Mouse (Mus musculus) embryonic facial prominence, embryonic 10.5 days (tissue): ENCODE measurements around the gene Sim1. TPM values are rescaled to one million over a fixed set of nuclear protein-coding genes. Genes with fewer than 3 reads are reported as not detected.

Experiments
- DNase-seq: peaks from one replicate; pipeline ENCODE4 v3.0.0-alpha.2; 2017; ENCODE audit warnings: low spot score
- H3K27ac ChIP-seq: fragments of 300-500 bp; sonication (generic); replicated peaks from 2 replicates; pipeline ENCODE4 v1.5.1; 2016; ENCODE audit warnings: mild to moderate bottlenecking
- H3K27me3 ChIP-seq: fragments of 300-500 bp; sonication (generic); replicated peaks from 2 replicates; pipeline ENCODE4 v1.6.1; 2016; ENCODE audit warnings: low read depth, mild to moderate bottlenecking; ENCODE audit not compliant: poor library complexity, severe bottlenecking
- H3K36me3 ChIP-seq: fragments of 300-500 bp; sonication (generic); replicated peaks from 2 replicates; pipeline ENCODE4 v1.6.1; 2016; ENCODE audit warnings: mild to moderate bottlenecking, moderate library complexity
- H3K4me1 ChIP-seq: fragments of 300-500 bp; sonication (generic); 2 replicates; pipeline ENCODE4 v1.6.1; 2016
- H3K4me3 ChIP-seq: fragments of 300-500 bp; sonication (generic); 2 replicates; pipeline ENCODE4 v1.5.1; 2016; ENCODE audit warnings: mild to moderate bottlenecking, moderate library complexity
- H3K9me3 ChIP-seq: fragments of 300-500 bp; sonication (generic); 2 replicates; pipeline ENCODE4 v1.6.1; 2016; ENCODE audit warnings: mild to moderate bottlenecking
- WGBS: fragments of 180-500 bp; shearing (Covaris S2); methylation state at CpG from one replicate; pipeline ENCODE4 v1.1.7; 2016; 5-methylcytosine and 5-hydroxymethylcytosine counted together
- polyA plus RNA-seq: library from polyadenylated mRNA; unstranded; fragments of >200 nt; fragmentation: Nextera tagmentation; extraction: Ambion mirVana; gene quantifications from 2 replicates; pipeline ENCODE4 v1.2.1, GENCODE M21; 2016

Gene Sim1
- polyA plus RNA-seq, 1 experiment from 2014 or later = 0.81 TPM

DNA sequence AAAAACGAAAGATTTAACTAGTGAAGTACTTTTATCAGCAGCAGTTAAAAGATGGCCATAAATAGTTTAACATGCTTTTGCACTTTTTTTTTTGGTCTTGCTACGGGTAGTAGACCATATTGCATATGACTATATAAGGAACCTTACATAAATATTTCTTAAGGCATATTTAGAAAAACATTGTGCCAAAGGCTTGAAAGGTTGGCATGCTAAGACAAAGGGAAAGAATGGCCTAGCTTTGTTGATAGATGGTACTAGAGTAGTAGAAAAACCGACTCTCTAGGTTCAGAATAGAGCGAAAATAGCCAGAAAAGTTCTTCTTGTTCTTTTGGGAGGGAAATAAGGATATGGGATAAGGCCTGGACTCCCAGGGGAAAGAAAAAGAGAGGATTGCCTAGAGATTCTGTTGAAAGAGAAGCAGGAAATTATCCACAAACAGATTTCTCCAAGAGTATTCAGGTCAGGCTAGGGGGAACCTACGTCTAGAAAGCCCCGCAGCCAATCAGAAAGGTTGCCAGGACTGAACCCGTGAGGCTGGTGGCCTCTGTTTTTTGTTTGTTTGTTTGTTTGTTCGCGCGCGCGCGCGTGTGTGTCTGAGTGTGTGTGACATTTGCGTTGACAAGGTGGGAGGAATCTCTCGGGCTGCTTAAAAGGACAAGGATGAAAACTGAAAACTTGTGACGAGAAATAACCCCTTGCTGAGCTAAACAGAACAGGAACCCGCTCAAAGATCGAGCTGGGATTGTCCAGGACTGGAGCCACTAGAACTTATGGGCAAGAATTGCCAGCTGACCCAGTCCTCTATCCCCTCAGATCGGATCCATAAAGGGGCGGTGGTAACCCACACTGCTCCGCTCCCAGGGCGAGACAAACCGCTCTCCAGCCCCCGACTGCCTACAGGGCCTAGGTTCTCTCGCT is 9.6 kb downstream of the Sim1 start:
- peak; percentile 55 for DNase-seq
- Histone ChIP-seq H3K27me3 (peaks cover 100% of the 10 kb centered on the region), H3K4me3 (no peak overlapping the region), H3K36me3 (no peaks in the 10 kb centered on the region), H3K27ac (no peak overlapping the region), H3K9me3 (no peaks in the 10 kb centered on the region), H3K4me1 (peaks cover 19% of the 10 kb centered on the region; the same call in 1 of the 2 replicates)
- 3% methylated on average over 26 of the region's 26 CpGs for WGBS

DNA sequence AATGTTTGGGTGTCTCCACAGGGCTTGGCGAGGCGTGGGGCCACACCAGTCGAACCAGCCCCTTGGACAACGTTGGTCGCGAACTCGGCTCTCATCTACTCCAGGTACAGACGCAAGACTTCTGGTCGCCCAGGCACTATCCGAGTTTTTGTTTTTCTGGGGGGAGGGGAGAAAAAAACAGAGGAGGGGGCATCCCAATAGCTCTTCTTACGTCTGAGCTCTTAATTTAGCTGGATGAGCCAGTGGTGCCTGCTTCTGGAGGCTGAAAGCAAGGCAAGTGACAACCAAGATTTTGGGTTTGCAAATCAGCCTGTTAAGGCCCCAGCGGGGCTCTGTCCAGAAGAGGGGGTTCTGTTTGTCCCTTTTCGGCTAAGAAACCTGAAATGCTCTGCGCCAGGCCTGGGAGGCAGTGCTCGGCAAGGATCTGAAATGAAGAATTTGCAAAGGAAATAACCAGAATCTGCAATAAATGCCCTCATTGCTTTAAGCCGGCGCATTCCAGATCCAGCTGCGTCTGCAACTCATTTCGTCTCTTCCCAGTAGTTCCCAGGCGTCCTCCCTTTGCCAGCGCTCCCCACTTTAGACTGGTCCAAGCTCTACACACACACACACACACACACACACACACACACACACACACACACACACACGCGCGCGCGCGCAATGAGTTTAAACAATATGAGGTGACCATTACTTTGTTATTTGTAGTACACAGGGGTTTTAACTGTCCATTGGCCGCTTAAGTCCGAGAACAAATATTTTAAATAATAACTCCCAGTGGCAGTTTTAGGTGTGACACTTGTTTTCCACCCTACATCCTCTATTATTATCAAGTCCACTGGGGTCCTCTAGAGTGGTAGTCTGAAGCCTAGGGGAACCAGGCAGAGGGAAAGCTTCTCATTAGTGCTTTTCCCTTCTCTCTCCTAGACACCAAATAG is 10.5 kb downstream of the Sim1 start:
- Histone ChIP-seq H3K4me3 (no peak overlapping the region), H3K4me1 (peaks cover 19% of the 10 kb centered on the region; the same call in 1 of the 2 replicates)
- 2% methylated on average over 29 of the region's 29 CpGs for WGBS

DNA sequence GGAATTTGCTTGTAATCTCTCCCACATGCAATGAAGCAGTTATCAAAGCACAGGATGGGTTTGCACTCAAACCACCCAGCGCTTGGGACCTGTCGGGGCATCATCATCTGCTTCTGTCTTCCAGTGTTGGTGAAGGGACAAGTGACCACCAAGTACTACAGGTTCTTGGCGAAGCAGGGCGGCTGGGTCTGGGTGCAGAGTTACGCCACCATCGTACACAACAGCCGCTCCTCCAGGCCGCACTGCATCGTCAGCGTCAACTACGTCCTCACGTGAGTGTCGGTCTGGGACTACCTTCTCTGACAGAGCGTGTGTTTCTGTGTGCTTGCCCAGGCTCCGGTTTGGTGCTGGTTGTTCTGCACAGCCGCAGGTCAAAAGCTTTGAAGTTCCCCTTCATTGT is 15.8 kb downstream of the Sim1 start:
- peak overlapping the region; percentile 39 for H3K4me3 ChIP-seq
- peak; percentile 59 for DNase-seq
- H3K36me3 ChIP-seq = no peaks in the 10 kb centered on the region
- no peaks in the 10 kb centered on the region for H3K9me3 ChIP-seq
- peaks cover 8% of the 10 kb centered on the region for H3K4me1 ChIP-seq
- H3K27me3 ChIP-seq = peaks cover 86% of the 10 kb centered on the region
- H3K27ac ChIP-seq = no peak overlapping the region
- 2% methylated on average over 16 of the region's 16 CpGs for WGBS

More for the DNA sequence above, 10.5 kb downstream of the Sim1 start:
- peak; percentile 62 for DNase-seq
- H3K9me3 ChIP-seq = no peaks in the 10 kb centered on the region
- H3K27ac ChIP-seq = no peak overlapping the region
- peaks cover 100% of the 10 kb centered on the region for H3K27me3 ChIP-seq
- H3K36me3 ChIP-seq = no peaks in the 10 kb centered on the region

DNA sequence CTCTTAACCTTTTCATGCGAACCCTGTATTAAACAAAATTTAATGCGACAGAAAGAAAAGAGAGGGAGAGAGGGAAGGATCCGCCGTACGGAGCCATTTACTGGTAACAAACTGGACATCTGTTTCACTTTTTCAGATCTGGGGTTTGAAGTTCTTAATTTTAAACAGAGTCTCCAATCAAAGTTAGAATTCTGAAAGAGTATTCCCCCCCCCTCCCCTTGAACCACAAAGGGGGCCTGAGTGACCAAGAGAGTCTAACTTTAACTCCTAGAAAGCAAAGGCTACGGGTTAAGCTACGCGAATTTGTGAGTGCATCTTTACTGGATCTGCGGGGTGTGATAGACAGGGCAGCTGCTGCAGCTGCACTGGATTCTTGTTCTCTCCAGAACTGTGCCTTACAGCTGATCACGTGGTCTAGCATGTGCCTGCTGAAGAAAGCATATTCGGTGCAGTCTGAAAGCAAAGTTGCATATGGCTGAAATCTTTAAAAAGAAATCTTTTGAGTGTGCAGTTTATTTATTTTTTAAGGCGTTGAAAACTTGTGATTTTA is 16.4 kb downstream of the Sim1 start:
- Histone ChIP-seq H3K9me3 (no peaks in the 10 kb centered on the region), H3K4me3 (peak overlapping the region; percentile 39), H3K27me3 (peaks cover 80% of the 10 kb centered on the region), H3K4me1 (peaks cover 8% of the 10 kb centered on the region), H3K36me3 (no peaks in the 10 kb centered on the region), H3K27ac (no peak overlapping the region)
- WGBS = 3% methylated on average over 12 of the region's 12 CpGs
- peak; percentile 54 for DNase-seq

DNA sequence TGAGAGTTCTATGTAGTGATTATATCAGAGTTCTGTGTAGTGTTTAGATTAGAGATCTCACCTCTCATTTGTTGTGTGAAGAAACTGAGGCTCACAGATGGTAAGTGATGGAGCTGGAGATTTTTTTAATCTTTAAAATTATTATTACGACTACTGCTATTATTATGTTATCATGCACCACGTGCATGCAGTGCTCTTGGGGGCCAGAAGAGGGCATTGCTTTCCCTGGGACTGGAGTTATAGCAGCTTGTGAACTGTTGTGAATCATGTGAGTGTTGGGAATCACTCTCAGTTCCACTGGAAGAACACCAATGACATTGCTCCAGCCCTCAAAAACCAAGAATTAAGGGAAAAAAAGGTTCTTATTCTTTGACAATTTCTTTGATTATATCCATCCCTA is 21.1 kb downstream of the Sim1 start:
- peaks cover 34% of the 10 kb centered on the region for H3K27me3 ChIP-seq
- H3K9me3 ChIP-seq = no peaks in the 10 kb centered on the region
- no peaks in the 10 kb centered on the region for H3K36me3 ChIP-seq
- no peak overlapping the region for H3K27ac ChIP-seq
- WGBS = 47% methylated on average over 2 of the region's 2 CpGs
- H3K4me1 ChIP-seq = peaks cover 3% of the 10 kb centered on the region
- DNase-seq = no peak
- no peak overlapping the region for H3K4me3 ChIP-seq

DNA sequence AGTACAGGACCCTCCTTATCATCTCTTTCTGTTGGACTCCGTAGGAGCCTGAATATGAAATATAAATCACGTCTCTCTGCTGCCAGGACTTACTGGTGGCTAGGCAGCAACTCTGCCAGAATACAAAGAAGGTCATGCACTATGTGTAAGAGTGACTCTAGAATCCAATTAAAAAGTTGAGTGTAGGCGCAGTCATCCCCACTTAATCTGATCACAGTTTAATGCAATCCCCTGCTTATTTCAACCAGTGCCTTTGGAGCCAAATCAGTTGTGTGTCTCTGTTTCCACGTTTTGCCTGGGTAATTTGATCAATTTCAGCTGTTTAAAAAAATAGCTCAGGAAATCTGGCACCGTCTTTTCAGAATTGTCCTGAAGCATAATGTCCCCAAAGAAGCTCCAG is 34.7 kb downstream of the Sim1 start:
- DNase-seq = no peak
- H3K27ac ChIP-seq = no peak overlapping the region
- WGBS = 56% methylated on average over 5 of the region's 5 CpGs
- H3K4me3 ChIP-seq = no peak overlapping the region
- no peaks in the 10 kb centered on the region for H3K27me3 ChIP-seq
- no peaks in the 10 kb centered on the region for H3K36me3 ChIP-seq
- no peaks in the 10 kb centered on the region for H3K9me3 ChIP-seq
- H3K4me1 ChIP-seq = no peaks in the 10 kb centered on the region

DNA sequence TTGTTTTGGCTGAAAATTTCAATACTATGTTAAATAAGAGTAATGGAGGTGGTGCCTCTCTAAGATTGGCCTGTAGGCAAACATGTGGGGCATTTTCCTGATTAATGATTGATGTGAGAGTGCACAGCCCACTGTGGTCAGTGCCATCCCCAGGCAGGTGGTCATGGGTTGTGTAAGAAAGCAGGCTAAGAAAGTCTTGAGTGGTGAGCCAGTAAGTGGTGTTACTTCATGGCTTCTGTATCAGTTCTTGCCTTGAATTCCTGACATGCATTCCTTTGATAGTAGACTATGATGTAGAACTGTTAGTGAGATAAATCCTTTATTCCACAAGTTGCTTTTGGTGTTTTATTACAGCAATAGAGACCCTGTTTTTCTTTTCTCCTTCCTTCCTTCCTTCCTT is 41.1 kb downstream of the Sim1 start:
- DNase-seq = no peak

DNA sequence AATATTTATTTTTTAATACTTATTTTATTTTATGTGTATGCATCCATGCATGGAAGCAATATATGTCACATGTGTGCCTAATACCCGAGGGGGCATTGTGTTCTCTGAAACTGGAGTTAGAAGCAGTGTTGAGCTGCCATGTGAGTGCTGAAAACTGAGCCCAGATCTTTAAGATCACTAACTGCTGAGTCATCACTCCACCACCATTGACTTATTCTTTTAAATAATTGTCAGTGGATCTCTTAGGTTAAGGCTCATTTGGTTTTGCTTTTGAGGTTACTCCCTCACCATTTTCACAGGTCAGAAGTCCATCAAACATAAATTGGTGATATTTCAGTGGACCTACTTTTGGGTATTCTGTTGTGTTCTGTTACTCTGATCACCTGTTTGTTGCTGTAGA is 79.1 kb downstream of the Sim1 start:
- Histone ChIP-seq H3K27ac (no peak overlapping the region), H3K27me3 (no peaks in the 10 kb centered on the region), H3K4me1 (no peaks in the 10 kb centered on the region), H3K9me3 (no peaks in the 10 kb centered on the region), H3K4me3 (no peak overlapping the region), H3K36me3 (no peaks in the 10 kb centered on the region)
- no peak for DNase-seq
- WGBS = 73% methylated on average over 1 of the region's 1 CpGs

More for the DNA sequence above, 41.1 kb downstream of the Sim1 start:
- H3K4me1 ChIP-seq = no peaks in the 10 kb centered on the region
- no peak overlapping the region for H3K27ac ChIP-seq
- H3K36me3 ChIP-seq = no peaks in the 10 kb centered on the region
- H3K4me3 ChIP-seq = no peak overlapping the region
- H3K27me3 ChIP-seq = no peaks in the 10 kb centered on the region
- no peaks in the 10 kb centered on the region for H3K9me3 ChIP-seq

DNA sequence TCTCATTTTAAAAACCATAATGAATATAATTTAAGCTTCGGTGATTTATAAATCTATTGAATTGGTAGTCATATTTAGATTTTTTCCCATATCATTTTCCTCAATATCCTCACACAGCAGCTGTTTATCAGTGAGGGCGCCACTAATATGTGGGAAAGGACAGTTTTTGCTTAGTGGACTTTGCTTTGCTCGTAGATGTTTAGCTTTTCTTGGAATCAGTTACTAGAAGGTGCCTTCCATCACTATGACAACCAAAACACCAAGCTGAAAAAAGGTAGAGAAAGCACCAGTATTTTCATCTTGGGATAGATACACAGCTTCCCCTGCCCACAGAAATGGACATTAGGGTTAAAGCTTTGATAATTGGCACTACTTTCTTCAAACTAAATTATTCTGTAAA is 87.3 kb downstream of the Sim1 start:
- Histone ChIP-seq H3K4me1 (no peaks in the 10 kb centered on the region), H3K36me3 (no peaks in the 10 kb centered on the region), H3K27me3 (no peaks in the 10 kb centered on the region), H3K9me3 (no peaks in the 10 kb centered on the region), H3K4me3 (no peak overlapping the region), H3K27ac (no peak overlapping the region)
- WGBS = 92% methylated on average over 3 of the region's 3 CpGs
- no peak for DNase-seq

DNA sequence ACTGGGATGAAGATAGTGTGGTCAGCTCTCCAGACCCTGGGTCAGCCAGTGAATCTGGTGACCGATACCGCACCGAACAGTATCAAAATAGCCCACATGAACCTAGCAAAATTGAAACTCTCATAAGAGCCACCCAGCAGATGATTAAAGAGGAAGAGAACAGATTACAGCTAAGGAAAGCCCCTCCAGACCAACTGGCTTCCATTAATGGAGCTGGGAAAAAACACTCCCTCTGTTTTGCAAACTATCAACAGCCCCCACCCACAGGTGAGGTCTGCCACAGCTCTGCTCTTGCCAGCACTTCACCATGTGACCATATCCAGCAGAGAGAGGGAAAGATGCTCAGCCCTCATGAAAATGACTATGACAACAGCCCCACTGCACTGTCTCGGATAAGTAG is 89.1 kb downstream of the Sim1 start:
- Histone ChIP-seq H3K36me3 (no peaks in the 10 kb centered on the region), H3K9me3 (no peaks in the 10 kb centered on the region), H3K27me3 (no peaks in the 10 kb centered on the region), H3K4me1 (no peaks in the 10 kb centered on the region), H3K27ac (no peak overlapping the region), H3K4me3 (no peak overlapping the region)
- 91% methylated on average over 4 of the region's 4 CpGs for WGBS
- no peak for DNase-seq

DNA sequence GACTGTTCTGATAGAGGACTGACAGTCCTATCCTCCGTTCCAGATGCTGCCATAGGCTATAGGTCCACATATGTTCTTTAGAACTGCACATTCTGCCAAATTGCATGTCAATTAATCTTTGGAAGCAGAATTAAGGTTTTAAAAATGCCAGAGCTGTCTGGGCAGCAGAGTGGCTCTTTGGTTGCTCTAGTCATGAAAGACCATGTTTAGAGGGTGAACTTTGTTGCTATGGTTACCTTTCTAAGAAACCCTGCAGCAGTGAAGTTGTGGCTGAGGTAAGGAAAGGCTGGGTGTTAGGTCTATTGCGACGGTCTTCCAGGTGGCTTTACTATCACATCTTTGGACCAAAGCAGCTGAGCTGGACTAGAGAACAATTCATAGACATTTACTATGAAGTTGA is 113.2 kb downstream of the Sim1 start:
- DNase-seq = no peak
- 68% methylated on average over 3 of the region's 3 CpGs for WGBS
- no peaks in the 10 kb centered on the region for H3K9me3 ChIP-seq

DNA sequence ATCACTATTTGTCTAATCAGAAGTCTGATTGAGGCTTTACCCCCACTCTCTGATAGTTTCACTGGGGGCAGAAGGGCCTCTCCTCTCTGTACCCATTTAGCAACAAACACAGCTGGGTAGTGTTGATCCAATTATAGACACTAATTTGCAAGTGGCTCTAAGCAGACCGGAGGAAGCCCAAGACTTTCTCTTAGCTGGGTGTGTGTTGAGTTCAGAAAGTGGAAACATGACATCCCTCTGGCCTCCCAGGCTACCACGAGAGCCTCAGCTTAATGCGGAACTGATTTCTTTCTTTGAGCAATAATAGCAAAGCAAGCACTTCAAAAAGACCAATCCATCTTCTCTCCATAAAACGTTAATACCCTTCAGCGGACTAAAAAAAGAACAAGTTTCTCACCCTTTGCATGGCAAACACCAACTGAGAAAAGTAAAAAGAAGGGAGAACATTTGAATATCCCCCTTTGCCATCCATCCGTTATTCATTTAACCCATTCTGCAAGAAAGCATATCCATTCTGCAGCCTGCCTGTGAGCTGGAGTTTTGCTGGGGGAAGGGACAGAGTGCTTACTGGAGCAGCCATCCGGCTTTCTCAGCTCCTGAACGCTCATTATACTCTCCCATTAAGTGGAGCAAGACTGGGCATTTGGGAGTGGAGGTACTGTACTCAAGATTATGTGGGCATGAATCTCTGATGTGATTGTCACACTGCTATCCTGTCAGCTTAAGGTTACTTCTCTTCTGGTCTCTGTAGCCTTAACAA is 117.0 kb downstream of the Sim1 start:
- Histone ChIP-seq H3K4me1 (peaks cover 13% of the 10 kb centered on the region), H3K36me3 (no peaks in the 10 kb centered on the region), H3K27ac (no peak overlapping the region), H3K9me3 (no peaks in the 10 kb centered on the region), H3K27me3 (peaks cover 11% of the 10 kb centered on the region; the same call in 1 of the 2 replicates), H3K4me3 (no peak overlapping the region)
- DNase-seq = peak; percentile 10
- WGBS = 18% methylated on average over 8 of the region's 8 CpGs

More for the DNA sequence above, 113.2 kb downstream of the Sim1 start:
- Histone ChIP-seq H3K4me3 (no peak overlapping the region), H3K4me1 (peaks cover 10% of the 10 kb centered on the region), H3K27ac (no peak overlapping the region), H3K27me3 (peaks cover 11% of the 10 kb centered on the region; the same call in 1 of the 2 replicates), H3K36me3 (no peaks in the 10 kb centered on the region)
